Mouse (Mus musculus) layer of hippocampus, adult 11-12 months (tissue): ENCODE results near the gene Bmp4.

Experiments used
- DNase-seq: peaks from one replicate; pipeline ENCODE4 v3.0.0; 2022; ENCODE audit warnings: low spot score

Gene Bmp4

DNA sequence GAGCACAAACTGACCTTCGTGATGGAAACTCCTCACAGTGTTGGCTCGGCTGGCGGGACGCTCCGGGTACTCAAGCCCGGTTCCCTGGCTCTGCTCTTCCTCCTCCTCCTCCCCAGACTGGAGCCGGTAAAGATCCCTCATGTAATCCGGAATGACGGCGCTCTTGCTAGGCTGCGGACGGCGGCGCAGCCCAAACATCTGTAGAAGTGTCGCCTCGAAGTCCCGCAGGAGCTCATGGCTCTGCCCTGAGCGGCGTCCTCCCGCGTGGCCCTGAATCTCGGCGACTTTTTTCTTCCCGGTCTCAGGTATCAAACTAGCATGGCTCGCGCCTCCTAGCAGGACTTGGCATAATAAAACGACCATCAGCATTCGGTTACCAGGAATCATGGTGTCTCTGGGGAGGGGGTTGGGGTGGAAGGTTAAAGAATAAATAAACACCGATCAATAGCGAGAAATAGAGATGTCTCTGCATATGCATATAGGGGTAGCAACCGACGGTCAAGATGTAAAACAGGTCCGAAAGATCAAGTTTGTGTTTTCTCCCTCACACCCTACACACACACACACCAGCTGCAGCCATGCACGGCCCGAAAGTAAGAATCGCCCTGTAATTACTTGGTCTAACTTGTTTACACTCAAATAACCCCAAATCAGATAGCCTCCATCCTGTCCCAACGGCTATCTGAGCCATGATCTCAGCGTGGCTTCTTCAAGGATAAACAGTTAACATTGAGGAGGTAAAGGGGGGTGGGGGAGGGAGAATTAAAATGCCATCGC is 4.6 kb downstream of the Bmp4 start:
- no peak for DNase-seq

DNA sequence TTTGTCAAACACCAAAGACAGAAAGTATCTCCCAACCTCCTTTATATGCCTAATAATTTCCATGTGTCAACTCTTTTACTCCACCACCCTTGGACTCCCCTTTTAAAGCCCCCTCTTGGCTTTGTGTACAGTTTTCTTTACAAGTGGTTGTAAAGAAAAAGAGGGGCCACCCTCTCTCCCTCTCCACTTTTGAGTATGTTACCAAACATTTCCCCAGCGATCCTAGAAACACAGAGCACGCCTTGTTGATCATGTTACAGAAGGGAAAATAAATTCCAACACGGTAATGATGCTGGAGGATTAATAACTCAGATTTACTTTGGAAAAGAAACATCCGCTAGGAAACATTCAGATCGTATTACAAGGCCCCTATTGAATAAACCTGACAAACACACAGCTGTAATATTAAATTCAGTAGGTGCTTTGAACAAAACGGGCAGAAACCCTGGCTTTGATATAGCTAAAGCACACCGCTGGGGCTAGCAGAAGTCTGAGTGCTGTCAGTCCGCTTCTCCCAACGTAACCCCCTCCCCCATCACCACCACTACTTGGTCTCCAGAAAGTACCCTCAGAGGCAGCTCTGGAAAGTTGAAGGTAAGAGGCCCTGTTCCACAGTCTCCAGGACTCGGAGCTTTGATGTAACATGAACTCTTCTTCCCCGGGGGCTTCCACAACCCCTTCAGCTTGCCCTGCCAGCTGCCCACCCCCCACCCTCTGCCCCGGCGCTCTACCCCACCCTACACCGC is 5.3 kb downstream of the Bmp4 start:
- no peak for DNase-seq

DNA sequence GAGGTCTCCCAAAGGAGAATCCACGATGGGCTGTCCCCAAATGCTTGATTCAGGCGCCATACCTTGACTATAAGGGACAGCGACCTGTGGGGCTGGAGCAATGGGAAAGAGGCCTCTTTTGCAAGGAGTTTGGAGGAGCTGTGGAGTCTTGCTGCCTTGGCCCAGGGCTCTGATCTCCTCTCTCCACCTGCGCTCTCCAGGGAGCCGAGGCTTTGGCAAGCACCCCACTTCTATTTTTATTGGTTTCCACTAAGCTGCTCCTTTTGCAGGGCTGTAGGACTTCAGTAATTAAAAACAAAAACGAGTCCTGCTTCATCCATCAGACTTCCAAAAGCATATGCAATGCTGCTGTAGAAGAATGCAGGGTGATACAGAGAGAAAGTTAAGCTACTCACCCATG is 9.0 kb downstream of the Bmp4 start:
- no peak for DNase-seq

DNA sequence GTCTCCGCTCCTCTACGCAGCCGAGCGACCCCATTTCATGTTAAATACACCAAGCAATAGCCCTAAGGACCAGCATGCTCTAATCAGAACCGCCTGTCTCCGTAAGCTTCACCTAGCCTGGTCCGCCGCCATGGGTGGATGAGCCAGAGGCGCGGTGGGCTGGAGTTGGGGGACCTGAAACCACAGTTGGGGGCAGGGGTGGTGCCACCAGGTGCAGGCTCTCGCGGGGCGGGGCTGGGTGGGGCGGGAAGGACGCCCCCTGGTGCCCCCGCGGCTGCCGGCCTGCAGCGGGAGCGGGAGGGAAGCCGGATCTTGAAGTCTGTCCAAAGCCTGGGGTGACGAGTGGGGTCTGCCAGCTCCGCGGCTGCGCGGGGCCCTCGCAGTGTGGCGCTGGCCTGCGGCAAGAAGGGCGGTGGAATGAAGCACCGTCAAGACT is 10.2 kb downstream of the Bmp4 start:
- DNase-seq: no peak

DNA sequence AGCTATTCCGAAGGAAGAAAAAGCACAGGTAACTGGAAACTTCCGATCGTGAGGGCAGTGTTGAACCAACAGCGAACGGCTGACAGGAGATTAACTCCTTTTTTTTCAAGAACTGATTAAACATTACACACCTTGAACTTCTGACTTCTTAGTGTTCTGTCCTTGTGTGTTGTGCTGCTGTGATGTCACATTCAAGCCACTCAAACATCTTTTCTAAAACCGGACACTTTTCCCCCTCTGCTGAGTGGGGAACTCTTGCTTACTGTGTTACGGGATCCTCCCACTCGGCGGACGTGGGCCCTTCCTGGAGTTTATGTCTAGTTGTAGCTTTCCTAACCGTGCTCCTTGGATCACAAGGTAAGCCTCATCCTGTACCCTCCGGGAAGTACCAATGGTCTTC is 11.2 kb downstream of the Bmp4 start, which contains the start of gene Gm15217:
Gene Gm15217 (plus strand): TSS at position 130 of the 400 bp plus-strand sequence.
- no peak for DNase-seq

DNA sequence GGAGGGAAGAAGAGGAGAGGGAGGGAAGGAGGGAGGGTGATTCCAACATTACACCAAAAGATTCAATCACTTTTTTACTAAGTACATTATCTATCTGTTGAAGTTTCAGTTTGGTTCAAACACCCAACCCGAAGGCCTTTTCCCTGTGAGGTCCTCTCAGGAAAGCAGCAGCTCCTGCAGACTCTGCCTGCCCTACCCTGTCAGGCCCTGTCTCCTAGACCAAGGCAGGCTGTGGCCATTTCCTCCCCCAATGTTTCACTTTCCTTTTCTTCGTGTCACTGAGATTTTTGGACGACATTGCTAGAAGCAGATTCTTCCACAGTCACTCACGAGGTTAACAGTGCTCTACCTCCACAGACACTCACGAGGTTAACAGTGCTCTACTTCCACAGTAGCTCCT is 14.7 kb downstream of the Bmp4 start:
- DNase-seq: no peak

DNA sequence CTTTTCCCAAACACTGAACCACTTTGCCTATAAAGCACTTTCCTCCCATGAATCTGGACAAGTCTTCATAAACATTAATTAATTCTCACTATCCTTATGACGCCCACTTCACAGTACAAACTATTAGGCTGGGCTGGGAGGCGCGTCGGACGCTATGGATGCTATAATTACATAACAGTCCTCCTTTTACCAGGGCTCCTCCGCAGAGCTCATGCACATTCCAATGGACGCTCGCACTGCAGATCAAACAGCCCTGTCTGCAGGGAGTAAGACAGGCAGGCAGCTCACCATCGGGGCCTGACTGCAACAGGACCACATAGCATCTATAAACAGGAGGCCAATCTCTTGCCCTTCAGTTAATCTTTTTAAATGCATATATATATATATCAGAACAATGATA is 18.0 kb downstream of the Bmp4 start:
- DNase-seq: no peak

DNA sequence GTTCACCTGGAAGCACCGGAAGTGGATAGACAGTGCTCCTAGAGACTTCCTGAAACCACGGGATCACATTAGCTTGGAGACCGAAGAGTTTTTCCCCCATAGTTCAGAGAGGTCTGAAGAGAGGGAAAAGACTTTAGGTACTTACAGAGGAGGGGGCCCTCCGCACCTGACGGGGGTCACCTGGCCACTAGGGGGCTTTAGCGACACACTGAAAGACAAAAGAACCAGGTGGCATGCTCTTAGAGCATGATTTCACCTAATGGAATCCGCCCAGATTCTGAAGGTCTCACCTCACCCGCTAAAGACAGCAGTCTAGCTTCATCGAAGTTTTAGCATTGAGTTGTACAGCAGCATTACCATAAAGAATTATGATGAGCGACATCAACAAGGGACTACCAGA is 27.3 kb downstream of the Bmp4 start:
- DNase-seq: no peak

DNA sequence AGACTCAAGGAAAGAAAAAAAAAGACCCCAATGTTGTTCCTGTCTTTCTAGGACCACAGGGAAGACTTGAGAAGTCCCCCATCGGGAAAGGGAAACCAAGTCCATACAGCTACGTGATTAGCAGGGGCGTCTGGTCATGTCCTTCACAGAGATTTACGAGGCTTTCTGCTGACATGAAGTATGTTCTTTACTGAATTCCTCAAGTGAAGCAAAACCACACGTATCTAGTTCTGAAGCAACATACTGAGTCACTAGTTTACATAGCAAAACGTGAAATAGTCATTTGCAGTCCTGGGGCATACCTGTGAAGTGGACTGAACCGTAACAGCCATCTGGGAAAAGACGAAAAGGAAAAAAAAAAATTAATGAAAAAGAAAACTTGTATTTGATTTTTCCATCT is 32.8 kb downstream of the Bmp4 start:
- DNase-seq: no peak

DNA sequence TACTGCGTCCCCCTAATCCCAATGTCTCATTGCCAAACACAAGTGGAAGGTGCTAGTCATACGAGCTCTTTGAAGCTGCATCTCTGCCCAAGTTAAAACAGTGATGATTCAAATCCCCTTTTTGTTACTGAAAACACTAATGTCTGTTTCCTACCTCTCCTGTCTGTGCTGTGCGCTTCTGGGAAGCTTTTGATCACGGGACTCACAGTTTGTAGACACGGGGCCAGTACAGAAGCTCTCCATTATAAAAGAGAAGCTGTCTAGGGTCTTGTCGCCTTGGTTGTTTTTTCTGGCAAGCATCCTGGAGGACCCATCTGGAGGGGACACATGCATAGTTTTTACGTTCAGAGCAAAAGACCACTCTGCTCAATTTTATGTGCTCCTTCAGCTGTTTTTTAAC is 33.2 kb downstream of the Bmp4 start:
- no peak for DNase-seq

DNA sequence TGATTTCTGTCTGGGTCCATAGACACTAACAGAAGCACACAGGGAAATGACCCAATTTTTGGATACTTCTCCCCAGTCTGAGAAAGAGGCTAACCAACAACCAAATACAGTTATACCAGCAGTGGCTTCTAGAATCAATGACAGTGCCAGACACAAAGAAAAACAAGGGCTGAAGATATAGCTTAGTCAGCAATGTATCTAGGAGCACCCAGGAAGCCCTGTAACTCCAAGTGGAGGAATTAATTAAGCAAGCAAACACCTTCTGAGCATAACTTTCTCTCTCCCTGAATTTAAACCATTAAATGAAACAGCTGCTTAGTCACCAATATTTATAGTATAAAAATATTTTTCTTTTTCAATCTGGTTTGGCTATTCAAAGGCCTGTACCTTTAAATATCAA is 45.7 kb downstream of the Bmp4 start:
- DNase-seq: no peak

DNA sequence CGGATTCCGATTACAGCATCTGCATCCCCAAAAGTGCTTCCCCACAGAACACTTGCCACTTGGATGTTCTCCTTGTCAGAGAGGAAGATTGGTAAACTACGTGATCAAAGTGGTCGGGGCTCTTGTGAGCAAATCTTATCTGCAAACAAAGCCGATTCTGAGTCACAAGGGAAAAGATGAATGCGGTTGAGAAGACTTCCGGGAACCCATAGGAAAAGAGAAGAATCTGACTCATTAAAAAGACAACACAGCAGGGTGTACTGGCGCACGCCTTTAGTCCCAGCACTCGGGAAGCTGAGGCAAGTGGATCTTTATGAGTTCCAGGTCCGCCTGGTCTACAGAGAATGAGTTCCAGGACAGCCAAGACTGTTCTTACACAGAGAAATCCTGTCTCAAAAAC is 51.7 kb downstream of the Bmp4 start:
- DNase-seq: no peak
